ENCODE assay signal across 11 mouse cellular contexts in the genomic region with DNA sequence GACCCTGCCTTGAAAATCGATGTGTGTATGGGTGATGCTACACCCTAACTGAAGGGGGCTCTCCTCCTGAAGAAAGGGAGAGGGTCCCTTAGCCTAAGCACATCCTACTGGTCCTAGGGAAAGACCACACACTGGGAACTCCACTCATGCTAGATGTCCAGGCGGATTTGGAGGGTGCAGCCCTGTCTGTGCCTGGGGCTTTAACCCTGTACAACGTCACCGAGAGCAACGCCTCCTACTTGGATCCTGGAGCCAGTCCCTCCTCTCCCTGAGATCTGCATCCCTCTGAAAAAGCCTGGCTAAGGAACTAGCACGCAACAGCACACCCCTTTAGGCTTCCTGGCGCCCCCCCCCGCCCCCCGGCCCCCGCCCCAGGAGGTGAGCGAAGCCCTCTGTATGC. TPM values are rescaled to one million over a fixed set of nuclear protein-coding genes. Genes with fewer than 3 reads are reported as not detected.
DNase-seq lines count a peak whose midpoint lies in the region; ATAC-seq and TF ChIP-seq lines count a peak whose summit lies in the region.
"Had no signal": no experiment of that assay in that cellular context is flagged by ENCODE, and none has a peak within 500 bp of the region (broad histone marks: within the 10 kb centered on the region; RNA-seq: fewer than 3 reads in every experiment).

No protein-coding gene starts in this region.

- no peak overlapping the region for H3K27ac ChIP-seq in heart, embryonic 15.5 days
- no peak overlapping the region for H3K27ac ChIP-seq in neural tube, embryonic 11.5 days (ENCODE audit: low read depth, low read length)
- H3K27ac ChIP-seq in limb, embryonic 12.5 days = no peak overlapping the region
- no peak overlapping the region for H3K27ac ChIP-seq in stomach, postnatal 0 days (replicated peaks)

- no peak overlapping the region for H3K9ac ChIP-seq in heart, embryonic 15.5 days
- H3K9ac ChIP-seq in neural tube, embryonic 11.5 days (ENCODE audit: low read length) = no peak overlapping the region
- H3K9ac ChIP-seq in limb, embryonic 12.5 days (replicated peaks) = no peak overlapping the region
- H3K9ac ChIP-seq in stomach, postnatal 0 days (ENCODE audit: low read length) = no peak overlapping the region

- DNase-seq in heart, postnatal 25 days (ENCODE audit: low spot score) = no peak
- DNase-seq in neural tube, embryonic 11.5 days (ENCODE audit: low spot score) = no peak
- DNase-seq in neural tube, embryonic 10.5 days (ENCODE audit: extremely low spot score, low spot score) = no peak
- DNase-seq in stomach, postnatal 0 days (ENCODE audit: low spot score) = no peak
- no peak for DNase-seq in adrenal gland, postnatal 25 days
- no peak for DNase-seq in left cerebral cortex, postnatal 25 days (ENCODE audit: low spot score in 2 of 2)
- DNase-seq: cerebellum, adult 9-10 months; thymus, postnatal 25 days had no signal

- 9% methylated on average over 11 of the region's 11 CpGs for WGBS in heart, embryonic 15.5 days
- WGBS in neural tube, embryonic 11.5 days = 6% methylated on average over 11 of the region's 11 CpGs
- WGBS in limb, embryonic 12.5 days = 6% methylated on average over 10 of the region's 11 CpGs
- WGBS in stomach, postnatal 0 days = 16% methylated on average over 11 of the region's 11 CpGs

- H3K4me1 ChIP-seq in heart, embryonic 15.5 days (replicated peaks) = peaks cover 32% of the 10 kb centered on the region
- H3K4me1 ChIP-seq in neural tube, embryonic 11.5 days (ENCODE audit: control insufficient read depth, insufficient read depth, low read length) = 0 out of 2 replicates have a peak, but pooled peaks cover 2% of the 10 kb centered on the region
- peaks cover 32% of the 10 kb centered on the region for H3K4me1 ChIP-seq in limb, embryonic 12.5 days (replicated peaks)
- H3K4me1 ChIP-seq in stomach, postnatal 0 days (replicated peaks; ENCODE audit: control insufficient read depth, insufficient read depth) = no peaks in the 10 kb centered on the region; the same call in 1 of the 2 replicates

- no peaks in the 10 kb centered on the region for H3K9me3 ChIP-seq in heart, embryonic 15.5 days (replicated peaks)
- no peaks in the 10 kb centered on the region for H3K9me3 ChIP-seq in neural tube, embryonic 11.5 days (ENCODE audit: control insufficient read depth, low read length)
- H3K9me3 ChIP-seq in limb, embryonic 12.5 days = no peaks in the 10 kb centered on the region
- H3K9me3 ChIP-seq in stomach, postnatal 0 days (ENCODE audit: control insufficient read depth, low read length) = no peaks in the 10 kb centered on the region

- no peaks in the 10 kb centered on the region for H3K36me3 ChIP-seq in heart, embryonic 15.5 days
- H3K36me3 ChIP-seq in neural tube, embryonic 11.5 days (ENCODE audit: control insufficient read depth, insufficient read depth, low read length) = no peaks in the 10 kb centered on the region
- H3K36me3 ChIP-seq in limb, embryonic 12.5 days = peaks cover 5% of the 10 kb centered on the region; the same call in 1 of the 2 replicates
- H3K36me3 ChIP-seq in stomach, postnatal 0 days (ENCODE audit: control insufficient read depth, insufficient read depth, low read length) = no peaks in the 10 kb centered on the region

- no peak for TF ChIP-seq CTCF in stomach, postnatal 0 days (IDR thresholded peaks at IDR 0.05; ENCODE audit: low read depth)

- no peak for TF ChIP-seq EP300 in stomach, postnatal 0 days (optimal IDR thresholded peaks at IDR 0.05)

- peak overlapping the region; percentile 51 for H3K4me3 ChIP-seq in heart, embryonic 15.5 days
- H3K4me3 ChIP-seq in neural tube, embryonic 11.5 days (ENCODE audit: low read depth, low read length) = no peak overlapping the region
- peak overlapping the region; percentile 44 for H3K4me3 ChIP-seq in limb, embryonic 12.5 days (replicated peaks)
- H3K4me3 ChIP-seq in stomach, postnatal 0 days (ENCODE audit: low read depth, low read length) = peak overlapping the region; percentile 40; the same call in 1 of the 2 replicates

- peak overlapping the region; percentile 84 for H3K4me2 ChIP-seq in heart, embryonic 15.5 days
- H3K4me2 ChIP-seq in neural tube, embryonic 11.5 days (ENCODE audit: low read depth) = peak overlapping the region; percentile 3; the same call in 1 of the 2 replicates
- peak overlapping the region; percentile 85 for H3K4me2 ChIP-seq in limb, embryonic 12.5 days
- peak overlapping the region; percentile 67; the same call in 1 of the 2 replicates for H3K4me2 ChIP-seq in stomach, postnatal 0 days (replicated peaks; ENCODE audit: low read depth)

- peaks cover 95% of the 10 kb centered on the region for H3K27me3 ChIP-seq in heart, embryonic 15.5 days
- peaks cover 98% of the 10 kb centered on the region for H3K27me3 ChIP-seq in neural tube, embryonic 11.5 days (ENCODE audit: control insufficient read depth, insufficient read depth, low read length)
- peaks cover 99% of the 10 kb centered on the region for H3K27me3 ChIP-seq in limb, embryonic 12.5 days
- peaks cover 2% of the 10 kb centered on the region; the same call in 1 of the 2 replicates for H3K27me3 ChIP-seq in stomach, postnatal 0 days (ENCODE audit: control insufficient read depth, insufficient read depth, low read length)
- H3K27me3 ChIP-seq: CH12.LX had no signal

- intact Hi-C loops in heart, postnatal 25 days (cut with DNase I) = no loop called here
- intact Hi-C loops in left cerebral cortex, postnatal 25 days (cut with DNase I) = no loop called here

- no peak for ATAC-seq in heart, embryonic 15.5 days (replicated peaks; ENCODE audit: insufficient number of reproducible peaks, insufficient read depth, low FRiP score, low read depth)
- no peak for ATAC-seq in neural tube, embryonic 11.5 days (ENCODE audit: insufficient read depth, low FRiP score, low TSS enrichment)
- no peak for ATAC-seq in limb, embryonic 12.5 days (ENCODE audit: insufficient number of reproducible peaks, insufficient read depth, low FRiP score, low TSS enrichment, low read depth)
- no peak for ATAC-seq in stomach, postnatal 0 days (ENCODE audit: low FRiP score, low TSS enrichment)

RNA-seq across cellular contexts. Expression of a gene that starts 0.6 kb away (rescaled TPM):
- polyA plus RNA-seq in heart, embryonic 15.5 days (2015; fragmentation: Nextera tagmentation; extraction: Ambion mirVana) = 3.8 and 4.7 TPM in 2 replicates
- total RNA-seq in heart, postnatal 25 days (2021) = 10 to 100 TPM; 17.2 to 20.1 TPM
- 2.7 and 3.5 TPM in 2 replicates for polyA plus RNA-seq in neural tube, embryonic 11.5 days (2014; fragmentation: Nextera tagmentation; extraction: Ambion mirVana)
- polyA plus RNA-seq in limb, embryonic 12.5 days (2016; fragmentation: Nextera tagmentation; extraction: Ambion mirVana) = 1.6 TPM in 2 replicates
- 1.2 and 1.4 TPM in 2 replicates for polyA plus RNA-seq in stomach, postnatal 0 days (2015; fragmentation: Nextera tagmentation; extraction: Ambion mirVana)
- total RNA-seq in adrenal gland, postnatal 25 days (2021) = 4.4 and 4.7 TPM in 2 replicates
- total RNA-seq in left cerebral cortex, postnatal 25 days (2021) = 1 to 10 TPM; 7.7 TPM

RNA-seq across cellular contexts. Expression of a gene that starts 5.8 kb away (rescaled TPM):
- polyA plus RNA-seq in heart, embryonic 15.5 days (2015; fragmentation: Nextera tagmentation; extraction: Ambion mirVana) = 0.13 and 0.30 TPM in 2 replicates
- 1 to 10 TPM; 1.5 to 2.2 TPM for total RNA-seq in heart, postnatal 25 days (2021)
- polyA plus RNA-seq in neural tube, embryonic 11.5 days (2014; fragmentation: Nextera tagmentation; extraction: Ambion mirVana) = not detected in 2 replicates
- polyA plus RNA-seq in limb, embryonic 12.5 days (2016; fragmentation: Nextera tagmentation; extraction: Ambion mirVana) = 0.13 and 0.18 TPM in 2 replicates
- 0.23 and 0.34 TPM in 2 replicates for polyA plus RNA-seq in stomach, postnatal 0 days (2015; fragmentation: Nextera tagmentation; extraction: Ambion mirVana)
- 0.70 and 1.1 TPM in 2 replicates for total RNA-seq in adrenal gland, postnatal 25 days (2021)
- 1 to 10 TPM; 6.9 to 7.9 TPM for total RNA-seq in left cerebral cortex, postnatal 25 days (2021)

RNA-seq across cellular contexts. Expression of a gene that starts 10.9 kb away (rescaled TPM):
- 3.1 and 4.5 TPM in 2 replicates for polyA plus RNA-seq in heart, embryonic 15.5 days (2015; fragmentation: Nextera tagmentation; extraction: Ambion mirVana)
- total RNA-seq in heart, postnatal 25 days (2021) = 1 to 10 TPM; 2.4 to 2.7 TPM
- polyA plus RNA-seq in neural tube, embryonic 11.5 days (2014; fragmentation: Nextera tagmentation; extraction: Ambion mirVana) = 0.66 and 1.0 TPM in 2 replicates
- polyA plus RNA-seq in limb, embryonic 12.5 days (2016; fragmentation: Nextera tagmentation; extraction: Ambion mirVana) = 1.7 and 1.9 TPM in 2 replicates
- 3.5 and 3.7 TPM in 2 replicates for polyA plus RNA-seq in stomach, postnatal 0 days (2015; fragmentation: Nextera tagmentation; extraction: Ambion mirVana)
- 3.7 and 4.5 TPM in 2 replicates for total RNA-seq in adrenal gland, postnatal 25 days (2021)
- under 1 TPM; 0.57 to 0.85 TPM for total RNA-seq in left cerebral cortex, postnatal 25 days (2021)

RNA-seq across cellular contexts. Expression of a gene that starts 11.0 kb away (rescaled TPM):
- 17.9 and 24.0 TPM in 2 replicates for polyA plus RNA-seq in heart, embryonic 15.5 days (2015; fragmentation: Nextera tagmentation; extraction: Ambion mirVana)
- 1 to 10 TPM; 4.4 to 6.9 TPM for total RNA-seq in heart, postnatal 25 days (2021)
- polyA plus RNA-seq in neural tube, embryonic 11.5 days (2014; fragmentation: Nextera tagmentation; extraction: Ambion mirVana) = 14.9 and 18.4 TPM in 2 replicates
- 16.0 and 16.6 TPM in 2 replicates for polyA plus RNA-seq in limb, embryonic 12.5 days (2016; fragmentation: Nextera tagmentation; extraction: Ambion mirVana)
- polyA plus RNA-seq in stomach, postnatal 0 days (2015; fragmentation: Nextera tagmentation; extraction: Ambion mirVana) = 28.6 and 30.5 TPM in 2 replicates
- 18.7 and 21.7 TPM in 2 replicates for total RNA-seq in adrenal gland, postnatal 25 days (2021)
- 1 to 10 TPM; 5.5 to 5.7 TPM for total RNA-seq in left cerebral cortex, postnatal 25 days (2021)

RNA-seq across cellular contexts. Expression of a gene that starts 14.3 kb away (rescaled TPM):
- polyA plus RNA-seq in heart, embryonic 15.5 days (2015; fragmentation: Nextera tagmentation; extraction: Ambion mirVana) = 4.9 and 6.7 TPM in 2 replicates
- 1 to 10 TPM; 1.8 to 2.0 TPM for total RNA-seq in heart, postnatal 25 days (2021)
- polyA plus RNA-seq in neural tube, embryonic 11.5 days (2014; fragmentation: Nextera tagmentation; extraction: Ambion mirVana) = 46.1 and 50.8 TPM in 2 replicates
- polyA plus RNA-seq in limb, embryonic 12.5 days (2016; fragmentation: Nextera tagmentation; extraction: Ambion mirVana) = 15.6 and 19.6 TPM in 2 replicates
- 1.9 and 3.0 TPM in 2 replicates for polyA plus RNA-seq in stomach, postnatal 0 days (2015; fragmentation: Nextera tagmentation; extraction: Ambion mirVana)
- 1.9 and 3.7 TPM in 2 replicates for total RNA-seq in adrenal gland, postnatal 25 days (2021)
- total RNA-seq in left cerebral cortex, postnatal 25 days (2021) = 10 to 100 TPM; 25.4 to 29.1 TPM

Comparison
In these comparisons a context has a peak if more than half of its experiments do, and no peak if none do; other contexts are left out.
1. H3K4me2 ChIP-seq: peak in every context shown above with its lines; median percentile 85 in limb, embryonic 12.5 days; 84 in heart, embryonic 15.5 days; 67 in stomach, postnatal 0 days; 3 in neural tube, embryonic 11.5 days.